Mouse (Mus musculus): ENCODE measurements around the gene Zfp873.
A peak's percentile ranks its signal among the peaks of the same experiment; 100 is the strongest.
"Not testable (repeated sequence)": the region's sequence is repeated elsewhere in the genome, so short reads cannot be mapped to it uniquely, and the experiment has no call there.

Zfp873 gene

GRCm38 (mm10) chr10:82047597-82048459, at the start of gene Zfp873:
Zfp873 (plus strand) TSS chr10:82048123.
- DNase-seq (ENCODE audit: low spot score in 2 of 2), result peak; percentile 91 to 92

GRCm38 (mm10) chr10:82003209-82003608, 44.7 kb upstream of the Zfp873 start:
- DNase-seq (ENCODE audit: low spot score in 2 of 2), result not testable (repeated sequence)

- DNase-seq (ENCODE audit: low spot score in 2 of 2), result peak; percentile 49 to 74
Observed at GRCm38 (mm10) chr10:82004822-82005221, 43.1 kb upstream of the Zfp873 start.

GRCm38 (mm10) chr10:82042191-82042590, 5.7 kb upstream of the Zfp873 start:
- DNase-seq (ENCODE audit: low spot score in 2 of 2), result no peak

GRCm38 (mm10) chr10:82046603-82047002, 1.3 kb upstream of the Zfp873 start:
- no peak for DNase-seq (ENCODE audit: low spot score in 2 of 2)

GRCm38 (mm10) chr10:82048460-82048804, 509 bp downstream of the Zfp873 start:
- not testable (repeated sequence) for DNase-seq (ENCODE audit: low spot score in 2 of 2)

- DNase-seq (ENCODE audit: low spot score in 2 of 2), result peak; percentile 39 to 47
Observed at GRCm38 (mm10) chr10:82082728-82083621, 35.1 kb downstream of the Zfp873 start, which contains the start of gene BC024063. BC024063 (plus strand) TSS chr10:82083353.

GRCm38 (mm10) chr10:82083622-82083971, 35.7 kb downstream of the Zfp873 start:
- not testable (repeated sequence) for DNase-seq (ENCODE audit: low spot score in 2 of 2)
